9 mouse cellular contexts compared by ENCODE assay signal in the genomic region with DNA sequence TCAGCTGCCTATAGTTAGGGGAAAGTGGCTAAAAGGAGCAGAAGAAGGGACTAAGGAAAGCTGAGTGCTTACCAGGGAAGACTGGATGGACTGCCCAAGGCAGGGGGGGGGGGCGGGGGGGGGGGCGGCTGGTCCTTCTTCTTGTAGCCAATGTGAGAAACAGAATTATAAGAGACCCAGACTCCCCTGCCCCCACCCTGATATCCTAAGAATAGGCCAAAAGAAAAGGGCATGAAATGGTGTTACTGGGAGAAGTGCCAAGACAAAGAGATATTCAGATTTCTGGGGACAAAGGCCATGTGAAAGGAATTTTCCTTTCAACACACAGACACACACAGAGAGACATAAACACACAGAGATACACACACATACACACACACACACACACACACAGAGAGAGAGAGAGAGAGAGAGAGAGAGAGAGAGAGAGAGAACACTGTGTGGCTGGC.
A peak's percentile ranks its signal among the peaks of the same experiment; 100 is the strongest.
DNase-seq lines count a peak whose midpoint lies in the region; ATAC-seq lines count a peak whose summit lies in the region.
"Had no signal": no experiment of that assay in that cellular context is flagged by ENCODE, and none has a peak within 500 bp of the region (broad histone marks: within the 10 kb centered on the region; RNA-seq: fewer than 3 reads in every experiment).

No protein-coding gene starts in this region.

- no peak overlapping the region for H3K4me2 ChIP-seq in liver, embryonic 12.5 days
- H3K4me2 ChIP-seq in liver, embryonic 11.5 days: no peak overlapping the region
- H3K4me2 ChIP-seq in heart, embryonic 12.5 days: no peak overlapping the region; the same call in 1 of the 2 replicates
- H3K4me2 ChIP-seq in midbrain, embryonic 15.5 days: no peak overlapping the region

- WGBS in liver, embryonic 12.5 days (ENCODE audit: insufficient replicate concordance): no CpG with 5 or more reads among the region's 2 CpGs
- WGBS in liver, embryonic 11.5 days: 35% methylated on average over 2 of the region's 2 CpGs
- 17% methylated on average over 2 of the region's 2 CpGs for WGBS in heart, embryonic 12.5 days
- WGBS in midbrain, embryonic 15.5 days: 0% methylated on average over 2 of the region's 2 CpGs

- no peak for ATAC-seq in liver, embryonic 12.5 days
- no peak for ATAC-seq in liver, embryonic 11.5 days (replicated peaks; ENCODE audit: low FRiP score)
- ATAC-seq in heart, embryonic 12.5 days (ENCODE audit: insufficient number of reproducible peaks, low FRiP score): peak; percentile 79
- ATAC-seq in midbrain, embryonic 15.5 days (replicated peaks): peak; percentile 70
- ATAC-seq: Patski had no signal

- H3K27me3 ChIP-seq in liver, embryonic 12.5 days (replicated peaks): no peaks in the 10 kb centered on the region
- H3K27me3 ChIP-seq in liver, embryonic 11.5 days (replicated peaks; ENCODE audit: control insufficient read depth, insufficient read depth, low read length): no peaks in the 10 kb centered on the region
- H3K27me3 ChIP-seq in heart, embryonic 12.5 days (replicated peaks): no peaks in the 10 kb centered on the region
- H3K27me3 ChIP-seq in midbrain, embryonic 15.5 days (replicated peaks): no peaks in the 10 kb centered on the region
- H3K27me3 ChIP-seq: Patski had no signal

- no peak overlapping the region for H3K4me3 ChIP-seq in liver, embryonic 12.5 days
- no peak overlapping the region for H3K4me3 ChIP-seq in liver, embryonic 11.5 days (ENCODE audit: low read depth, low read length)
- H3K4me3 ChIP-seq in heart, embryonic 12.5 days: no peak overlapping the region
- no peak overlapping the region for H3K4me3 ChIP-seq in midbrain, embryonic 15.5 days

- H3K9me3 ChIP-seq in liver, embryonic 12.5 days (replicated peaks): no peaks in the 10 kb centered on the region
- no peaks in the 10 kb centered on the region for H3K9me3 ChIP-seq in liver, embryonic 11.5 days (ENCODE audit: control insufficient read depth, low read length)
- no peaks in the 10 kb centered on the region for H3K9me3 ChIP-seq in heart, embryonic 12.5 days (replicated peaks)
- no peaks in the 10 kb centered on the region for H3K9me3 ChIP-seq in midbrain, embryonic 15.5 days

- H3K36me3 ChIP-seq in liver, embryonic 12.5 days: no peaks in the 10 kb centered on the region
- H3K36me3 ChIP-seq in liver, embryonic 11.5 days (ENCODE audit: control insufficient read depth, insufficient read depth, low read length): no peaks in the 10 kb centered on the region
- H3K36me3 ChIP-seq in heart, embryonic 12.5 days: no peaks in the 10 kb centered on the region
- H3K36me3 ChIP-seq in midbrain, embryonic 15.5 days (replicated peaks): no peaks in the 10 kb centered on the region

- no peak for DNase-seq in liver, embryonic 11.5 days (ENCODE audit: low spot score)
- peak; percentile 68 for DNase-seq in kidney, postnatal 10 days
- DNase-seq in B cell, adult 2 months: no peak
- DNase-seq in cerebellum, postnatal 4 days (ENCODE audit: low spot score in 2 of 2): no peak
- DNase-seq in frontal cortex, postnatal 14 days (ENCODE audit: low spot score in 2 of 2): no peak

- H3K27ac ChIP-seq in liver, embryonic 12.5 days: 0 out of 2 replicates have a peak overlapping the region, but pooled peaks have one; percentile 32
- H3K27ac ChIP-seq in liver, embryonic 11.5 days (ENCODE audit: low read depth, low read length): no peak overlapping the region
- H3K27ac ChIP-seq in heart, embryonic 12.5 days (ENCODE audit: poor library complexity, severe bottlenecking): peak overlapping the region; percentile 84
- 0 out of 2 replicates have a peak overlapping the region, but pooled peaks have one; percentile 24 for H3K27ac ChIP-seq in midbrain, embryonic 15.5 days

- H3K9ac ChIP-seq in liver, embryonic 12.5 days: no peak overlapping the region
- H3K9ac ChIP-seq in liver, embryonic 11.5 days (ENCODE audit: low read depth, low read length): no peak overlapping the region
- no peak overlapping the region for H3K9ac ChIP-seq in heart, embryonic 12.5 days
- no peak overlapping the region for H3K9ac ChIP-seq in midbrain, embryonic 15.5 days

- no peaks in the 10 kb centered on the region for H3K4me1 ChIP-seq in liver, embryonic 12.5 days
- H3K4me1 ChIP-seq in liver, embryonic 11.5 days (replicated peaks; ENCODE audit: control insufficient read depth, insufficient read depth, low read length): peaks cover 6% of the 10 kb centered on the region; the same call in 1 of the 2 replicates
- peaks cover 14% of the 10 kb centered on the region for H3K4me1 ChIP-seq in heart, embryonic 12.5 days (replicated peaks)
- H3K4me1 ChIP-seq in midbrain, embryonic 15.5 days: 0 out of 2 replicates have a peak, but pooled peaks cover 2% of the 10 kb centered on the region

Comparison
In these comparisons a context has a peak if more than half of its experiments do, and no peak if none do; other contexts are left out.
1. ATAC-seq: peak in heart, embryonic 12.5 days (single experiment) and midbrain, embryonic 15.5 days (single experiment); none in liver, embryonic 12.5 days (single experiment) and liver, embryonic 11.5 days (single experiment).